Mouse (Mus musculus): ENCODE results near the gene Mdm2.
A peak's percentile ranks its signal among the peaks of the same experiment; 100 is the strongest.

Gene Mdm2

GRCm38 (mm10) chr10:117731244-117732101 is 20.9 kb upstream of the Mdm2 start:
- no peaks in the 10 kb centered on the region for H3K27me3 ChIP-seq (ENCODE audit: control insufficient read depth, insufficient read depth, low read length, poor library complexity, severe bottlenecking)
- peak; percentile 68 for DNase-seq (ENCODE audit: low read depth, low spot score)
- H3K36me3 ChIP-seq (ENCODE audit: control insufficient read depth, insufficient read depth, low read length, poor library complexity, severe bottlenecking), result no peaks in the 10 kb centered on the region

DNA sequence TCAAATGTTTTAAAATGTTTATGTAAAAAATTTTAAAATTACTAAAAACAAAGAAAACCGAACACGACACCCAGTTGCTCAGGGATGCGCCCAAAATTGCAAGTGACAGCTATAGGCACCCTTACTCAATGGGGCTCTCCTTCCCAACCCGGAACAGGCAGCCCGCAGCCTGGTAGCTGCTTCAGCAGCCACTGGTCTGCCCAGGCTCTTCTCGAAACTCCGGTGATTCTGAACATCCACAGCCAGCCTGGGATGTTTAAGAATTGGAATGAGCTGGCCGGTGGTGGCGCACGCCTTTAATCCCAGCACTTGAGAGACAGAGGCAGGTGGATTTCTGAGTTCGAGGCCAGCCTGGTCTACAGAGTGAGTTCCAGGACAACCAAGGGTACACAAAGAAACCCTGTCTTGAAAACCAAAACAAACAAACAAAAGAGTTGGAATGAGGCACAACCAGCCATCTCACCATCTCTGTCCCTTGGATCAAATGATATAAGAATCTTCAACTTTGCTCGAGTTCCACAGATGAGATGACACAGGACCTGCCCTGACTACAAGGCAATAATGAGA is 20.2 kb upstream of the Mdm2 start:
- Histone ChIP-seq H3K36me3 (ENCODE audit: control insufficient read depth, insufficient read depth, low read length, poor library complexity, severe bottlenecking) (no peaks in the 10 kb centered on the region), H3K27me3 (ENCODE audit: control insufficient read depth, insufficient read depth, low read length, poor library complexity, severe bottlenecking) (no peaks in the 10 kb centered on the region)
- DNase-seq (ENCODE audit: low read depth, low spot score), result no peak

GRCm38 (mm10) chr10:117730140-117730539 is 19.6 kb upstream of the Mdm2 start:
- no peaks in the 10 kb centered on the region for H3K36me3 ChIP-seq (ENCODE audit: control insufficient read depth, insufficient read depth, low read length, poor library complexity, severe bottlenecking)
- DNase-seq (ENCODE audit: low read depth, low spot score), result no peak
- H3K27me3 ChIP-seq (ENCODE audit: control insufficient read depth, insufficient read depth, low read length, poor library complexity, severe bottlenecking), result no peaks in the 10 kb centered on the region

DNA sequence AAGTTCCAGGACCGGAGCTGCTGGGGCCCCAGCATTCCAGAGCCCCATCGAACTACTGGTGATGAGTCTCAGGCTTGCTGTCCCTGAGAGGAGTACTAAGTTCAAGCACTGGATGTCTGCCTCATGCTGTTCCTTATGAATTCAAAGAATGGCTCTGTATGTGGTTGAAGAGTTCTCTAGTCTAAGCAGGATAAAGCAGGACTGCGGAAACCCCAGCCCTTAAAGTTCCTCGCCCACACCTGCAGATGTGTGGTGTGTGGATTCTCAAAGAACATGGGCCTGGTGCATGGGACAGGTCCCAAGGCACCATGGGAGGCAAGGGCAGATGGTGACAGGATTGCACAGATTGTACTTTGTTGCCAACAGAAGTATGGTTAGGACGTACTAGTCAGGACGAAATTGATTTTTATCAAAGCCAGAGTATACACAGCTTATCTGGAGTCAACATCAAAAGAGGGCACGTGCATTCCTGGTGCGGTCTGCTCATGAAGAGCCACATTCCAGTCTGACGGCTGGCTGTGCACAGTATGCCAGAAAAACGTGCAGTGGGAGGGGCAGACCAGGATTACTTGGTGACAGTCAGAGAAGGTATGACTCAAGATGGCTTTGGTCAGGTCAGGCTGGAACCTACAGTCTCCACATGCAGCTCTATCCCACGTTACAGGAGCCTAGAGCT is 18.7 kb upstream of the Mdm2 start:
- DNase-seq (ENCODE audit: low read depth, low spot score), result no peak
- no peaks in the 10 kb centered on the region for H3K27me3 ChIP-seq (ENCODE audit: control insufficient read depth, insufficient read depth, low read length, poor library complexity, severe bottlenecking)
- H3K36me3 ChIP-seq (ENCODE audit: control insufficient read depth, insufficient read depth, low read length, poor library complexity, severe bottlenecking), result no peaks in the 10 kb centered on the region

DNA sequence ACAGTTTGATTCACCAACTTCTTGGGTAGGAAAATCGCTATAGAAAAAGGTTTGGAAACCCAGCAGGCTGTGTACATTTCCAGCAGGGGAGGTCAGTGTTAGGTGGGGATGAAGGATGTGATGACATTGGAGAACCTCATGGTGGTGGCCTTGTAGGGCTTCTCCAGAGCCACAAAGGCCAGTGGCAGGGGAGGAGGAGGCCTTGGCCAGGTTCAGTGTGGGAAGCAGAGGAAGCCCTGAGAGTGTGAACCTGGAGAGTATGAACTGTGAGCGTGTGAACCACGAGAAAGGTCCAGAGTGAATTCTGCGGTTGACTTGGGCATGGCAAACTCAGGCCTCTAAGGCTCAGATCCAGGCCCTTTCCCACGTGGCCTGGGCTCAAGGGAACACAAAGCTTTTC is 18.0 kb upstream of the Mdm2 start:
- H3K36me3 ChIP-seq (ENCODE audit: control insufficient read depth, insufficient read depth, low read length, poor library complexity, severe bottlenecking), result no peaks in the 10 kb centered on the region
- DNase-seq (ENCODE audit: low read depth, low spot score), result no peak

GRCm38 (mm10) chr10:117727518-117728110 is 17.1 kb upstream of the Mdm2 start:
- no peak for DNase-seq (ENCODE audit: low read depth, low spot score)
- H3K36me3 ChIP-seq (ENCODE audit: control insufficient read depth, insufficient read depth, low read length, poor library complexity, severe bottlenecking), result no peaks in the 10 kb centered on the region
- H3K27me3 ChIP-seq (ENCODE audit: control insufficient read depth, insufficient read depth, low read length, poor library complexity, severe bottlenecking), result no peaks in the 10 kb centered on the region

More for the DNA sequence above, 18.0 kb upstream of the Mdm2 start:
- no peaks in the 10 kb centered on the region for H3K27me3 ChIP-seq (ENCODE audit: control insufficient read depth, insufficient read depth, low read length, poor library complexity, severe bottlenecking)

GRCm38 (mm10) chr10:117726888-117727385 is 16.4 kb upstream of the Mdm2 start:
- no peaks in the 10 kb centered on the region for H3K27me3 ChIP-seq (ENCODE audit: control insufficient read depth, insufficient read depth, low read length, poor library complexity, severe bottlenecking)
- H3K36me3 ChIP-seq (ENCODE audit: control insufficient read depth, insufficient read depth, low read length, poor library complexity, severe bottlenecking), result no peaks in the 10 kb centered on the region
- no peak for DNase-seq (ENCODE audit: low read depth, low spot score)

DNA sequence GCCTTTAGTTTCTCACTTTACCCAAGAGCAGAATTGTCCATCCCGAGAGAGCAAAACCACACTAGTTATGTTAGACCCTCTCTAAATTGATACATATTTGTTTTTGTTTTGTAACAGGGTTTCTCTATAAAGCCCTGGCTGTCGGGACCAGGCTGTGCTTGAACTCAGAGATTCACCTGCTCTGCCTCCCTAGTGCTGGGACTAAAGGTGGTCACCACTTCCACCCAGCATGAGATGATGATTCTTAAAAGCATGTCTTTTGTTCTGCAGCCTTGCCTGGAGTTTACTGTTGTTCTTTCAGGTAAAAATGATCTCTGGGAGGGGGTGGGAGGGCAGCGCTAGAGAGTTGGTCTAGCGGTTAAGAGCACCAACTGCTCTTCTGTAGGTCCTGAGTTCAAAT is 15.8 kb upstream of the Mdm2 start:
- no peaks in the 10 kb centered on the region for H3K36me3 ChIP-seq (ENCODE audit: control insufficient read depth, insufficient read depth, low read length, poor library complexity, severe bottlenecking)
- DNase-seq (ENCODE audit: low read depth, low spot score), result no peak

GRCm38 (mm10) chr10:117725671-117726070 is 15.1 kb upstream of the Mdm2 start:
- H3K36me3 ChIP-seq (ENCODE audit: control insufficient read depth, insufficient read depth, low read length, poor library complexity, severe bottlenecking), result no peaks in the 10 kb centered on the region
- no peak for DNase-seq (ENCODE audit: low read depth, low spot score)
- H3K27me3 ChIP-seq (ENCODE audit: control insufficient read depth, insufficient read depth, low read length, poor library complexity, severe bottlenecking), result no peaks in the 10 kb centered on the region

More for the DNA sequence above, 15.8 kb upstream of the Mdm2 start:
- H3K27me3 ChIP-seq (ENCODE audit: control insufficient read depth, insufficient read depth, low read length, poor library complexity, severe bottlenecking), result no peaks in the 10 kb centered on the region

- no peak for DNase-seq (ENCODE audit: low read depth, low spot score)
- Histone ChIP-seq H3K27me3 (ENCODE audit: control insufficient read depth, insufficient read depth, low read length, poor library complexity, severe bottlenecking) (no peaks in the 10 kb centered on the region), H3K36me3 (ENCODE audit: control insufficient read depth, insufficient read depth, low read length, poor library complexity, severe bottlenecking) (no peaks in the 10 kb centered on the region)
Measured at GRCm38 (mm10) chr10:117724804-117725361, 14.3 kb upstream of the Mdm2 start.

DNA sequence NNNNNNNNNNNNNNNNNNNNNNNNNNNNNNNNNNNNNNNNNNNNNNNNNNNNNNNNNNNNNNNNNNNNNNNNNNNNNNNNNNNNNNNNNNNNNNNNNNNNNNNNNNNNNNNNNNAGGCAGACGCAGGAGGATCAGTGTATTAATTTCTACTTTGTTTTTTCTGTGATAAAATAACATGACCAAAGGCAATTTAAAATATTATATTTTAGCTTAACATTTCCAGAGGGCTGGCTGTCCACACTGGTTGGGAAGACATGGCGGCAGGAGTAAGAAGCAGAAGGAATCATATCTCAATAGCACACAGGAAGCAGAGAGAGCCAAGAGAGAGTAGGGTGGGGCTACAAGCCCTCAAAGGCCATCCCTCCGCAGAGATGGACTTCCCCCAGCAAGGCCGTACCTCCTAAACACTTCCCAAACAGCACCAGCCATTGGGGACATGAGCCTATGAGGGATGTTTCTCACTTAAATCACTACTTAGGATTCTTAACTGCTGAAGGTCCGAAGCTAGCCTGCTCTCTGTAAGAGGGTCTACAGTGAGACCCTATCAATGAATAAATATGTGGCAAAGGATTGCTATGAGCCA is 13.7 kb upstream of the Mdm2 start:
- no peaks in the 10 kb centered on the region for H3K27me3 ChIP-seq (ENCODE audit: control insufficient read depth, insufficient read depth, low read length, poor library complexity, severe bottlenecking)
- no peaks in the 10 kb centered on the region for H3K36me3 ChIP-seq (ENCODE audit: control insufficient read depth, insufficient read depth, low read length, poor library complexity, severe bottlenecking)
- no peak for DNase-seq (ENCODE audit: low read depth, low spot score)

- no peak for DNase-seq (ENCODE audit: low read depth, low spot score)
- Histone ChIP-seq H3K36me3 (ENCODE audit: control insufficient read depth, insufficient read depth, low read length, poor library complexity, severe bottlenecking) (no peaks in the 10 kb centered on the region), H3K27me3 (ENCODE audit: control insufficient read depth, insufficient read depth, low read length, poor library complexity, severe bottlenecking) (no peaks in the 10 kb centered on the region)
Measured at GRCm38 (mm10) chr10:117718161-117719119, 7.9 kb upstream of the Mdm2 start.

DNA sequence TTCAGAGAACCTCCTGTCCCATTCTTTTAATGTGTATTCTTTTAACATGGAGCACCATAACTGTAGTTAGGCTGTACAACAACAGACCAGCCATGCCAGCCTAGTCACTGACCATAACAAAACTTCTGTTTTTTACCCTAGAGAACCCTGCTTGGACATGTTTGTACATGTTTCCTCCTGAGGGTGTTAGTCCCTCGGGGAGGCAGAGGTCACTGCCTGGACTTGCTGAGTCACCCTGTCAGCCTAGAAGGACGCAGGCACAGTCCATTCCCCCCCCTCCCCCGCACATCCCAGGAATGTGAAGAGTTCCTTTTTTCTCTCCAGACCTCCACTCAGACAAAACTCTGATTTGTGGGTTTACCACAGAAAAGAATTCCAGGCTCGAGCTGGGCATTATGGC is 7.0 kb upstream of the Mdm2 start:
- DNase-seq (ENCODE audit: low read depth, low spot score), result no peak
- Histone ChIP-seq H3K36me3 (ENCODE audit: control insufficient read depth, insufficient read depth, low read length, poor library complexity, severe bottlenecking) (no peaks in the 10 kb centered on the region), H3K27me3 (ENCODE audit: control insufficient read depth, insufficient read depth, low read length, poor library complexity, severe bottlenecking) (no peaks in the 10 kb centered on the region)
